22 mouse cellular contexts compared by ENCODE assay signal in genomic region chr1:193572411-193572810, GRCm38 (mm10).
"Had no signal": no experiment of that assay in that cellular context is flagged by ENCODE, and none has a peak within 500 bp of the region (broad histone marks: within the 10 kb centered on the region; RNA-seq: fewer than 3 reads in every experiment).

No protein-coding gene starts in this region.

- H3K9me3 ChIP-seq: limb, embryonic 12.5 days; limb, embryonic 15.5 days; midbrain, embryonic 12.5 days; midbrain, embryonic 15.5 days; neural tube, embryonic 12.5 days; neural tube, embryonic 15.5 days had no signal

- H3K36me3 ChIP-seq: limb, embryonic 12.5 days; limb, embryonic 15.5 days; midbrain, embryonic 12.5 days; midbrain, embryonic 15.5 days; neural tube, embryonic 12.5 days; neural tube, embryonic 15.5 days had no signal

- ATAC-seq: liver, postnatal 0 days; midbrain, embryonic 15.5 days had no signal

- H3K9ac ChIP-seq: limb, embryonic 12.5 days; limb, embryonic 15.5 days; liver, embryonic 14.5 days; liver, postnatal 0 days; lung, embryonic 14.5 days; midbrain, embryonic 12.5 days; midbrain, embryonic 15.5 days; neural tube, embryonic 12.5 days; neural tube, embryonic 15.5 days had no signal

- H3K4me3 ChIP-seq: left cerebral cortex, adult 2 months; limb, embryonic 12.5 days; limb, embryonic 15.5 days; midbrain, embryonic 12.5 days; midbrain, embryonic 15.5 days; neural tube, embryonic 12.5 days; neural tube, embryonic 15.5 days had no signal

- H3K27me3 ChIP-seq: limb, embryonic 12.5 days; limb, embryonic 15.5 days; midbrain, embryonic 15.5 days; neural tube, embryonic 12.5 days; neural tube, embryonic 15.5 days had no signal

- H3K27ac ChIP-seq: left cerebral cortex, adult 2 months; limb, embryonic 12.5 days; limb, embryonic 15.5 days; liver, embryonic 14.5 days; macrophage; midbrain, embryonic 12.5 days; midbrain, embryonic 15.5 days; neural tube, embryonic 12.5 days; neural tube, embryonic 15.5 days; stomach, postnatal 0 days had no signal

- H3K4me2 ChIP-seq: limb, embryonic 12.5 days; limb, embryonic 15.5 days; liver, embryonic 11.5 days; lung, embryonic 14.5 days; midbrain, embryonic 12.5 days; midbrain, embryonic 15.5 days; neural tube, embryonic 12.5 days; neural tube, embryonic 15.5 days had no signal

- DNase-seq: kidney, postnatal 10 days; layer of hippocampus, postnatal 36 days; left cerebral cortex, postnatal 4 days; liver, postnatal 0 days; right cerebral cortex, adult 18-20 months; right cerebral cortex, postnatal 14 days; right cerebral cortex, postnatal 4 days; thymus, adult 2 months; thymus, postnatal 14 days; thymus, postnatal 4 days had no signal
